Mouse (Mus musculus): Measurements from ENCODE around the gene Flt1. TPM values are rescaled to one million over a fixed set of nuclear protein-coding genes. Genes with fewer than 3 reads are reported as not detected.

Gene Flt1
- total RNA-seq, 2 experiments from 2014 or later = not detected

DNA sequence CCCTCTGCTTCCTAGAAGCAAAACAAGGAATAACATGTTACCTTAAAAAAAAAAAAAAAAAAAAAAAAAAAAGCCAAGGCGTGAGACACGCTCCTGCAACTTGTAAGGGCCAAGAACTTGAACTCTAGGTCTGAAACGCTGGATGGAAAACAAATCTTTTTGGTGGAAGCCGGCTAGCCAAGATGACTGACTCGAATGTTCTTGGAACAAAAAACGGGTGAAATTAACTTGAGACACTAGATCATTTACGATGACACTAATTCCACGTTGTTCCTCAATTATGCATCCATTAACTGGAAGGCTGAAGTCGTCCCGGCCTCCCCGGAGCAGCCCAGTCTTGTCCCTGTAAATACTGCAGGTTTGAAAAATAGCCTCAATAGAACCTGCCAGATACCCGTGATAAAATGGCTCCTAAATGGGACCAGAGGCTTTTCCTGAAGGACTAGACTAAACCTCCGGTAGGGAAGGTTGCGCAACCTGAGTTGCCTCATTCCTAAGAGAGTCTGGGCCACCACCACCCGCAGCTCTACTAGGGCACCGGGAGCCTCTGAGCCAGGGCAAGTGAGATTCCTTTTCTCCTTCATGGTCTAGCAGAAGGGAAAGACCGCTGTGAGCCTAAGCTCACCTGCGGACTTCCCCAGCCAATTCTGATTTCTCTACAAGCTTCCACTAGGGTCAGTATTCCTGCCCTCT is 1.0 kb upstream of the Flt1 start:
- no peak for ATAC-seq (replicated peaks; ENCODE audit: low FRiP score, low TSS enrichment, poor library complexity, severe bottlenecking)

DNA sequence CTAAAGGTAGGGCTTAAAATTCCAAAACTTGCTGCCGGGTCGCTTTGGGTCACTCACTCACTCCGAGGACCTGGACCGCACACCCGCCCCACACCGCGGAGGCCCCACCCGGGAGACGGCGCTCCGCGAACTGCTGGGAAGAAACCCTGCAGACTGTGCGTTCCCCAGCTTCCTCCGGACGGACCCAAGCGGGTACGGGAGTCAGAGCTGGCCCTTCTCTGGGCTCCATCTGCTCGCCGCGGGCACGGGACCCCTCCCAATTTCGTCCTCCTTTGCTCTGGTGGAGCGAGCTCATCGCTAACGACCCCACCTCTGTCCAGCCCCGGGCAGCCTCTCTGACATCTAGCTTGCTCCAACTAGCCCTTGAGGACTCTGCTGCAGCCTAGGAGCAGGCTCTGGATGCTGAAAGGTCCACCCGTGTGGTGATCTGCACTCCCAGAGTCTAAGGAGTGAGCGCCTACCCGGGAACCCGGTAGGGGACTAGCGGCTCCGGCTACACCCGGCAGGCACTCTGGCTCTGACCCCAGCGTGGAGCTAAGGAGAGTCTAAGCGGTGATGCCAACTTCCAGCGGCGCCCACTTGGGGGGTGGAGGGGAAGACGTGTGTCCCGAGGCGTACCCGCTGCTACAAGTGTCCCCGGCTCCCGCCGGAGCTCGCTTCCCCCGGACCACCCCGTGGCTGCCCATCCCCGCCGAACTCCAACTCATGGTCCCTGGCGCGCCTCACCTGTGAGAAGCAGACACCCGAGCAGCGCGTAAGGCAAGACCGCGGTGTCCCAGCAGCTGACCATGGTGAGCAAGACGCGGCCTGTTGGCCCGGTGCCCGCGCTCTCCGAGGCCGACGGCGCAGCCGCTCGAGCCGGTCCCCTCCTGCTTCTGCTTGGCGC is 623 bp downstream of the Flt1 start:
- 0 out of 2 replicates have a peak, but pooled peaks have one; percentile 19 for ATAC-seq (replicated peaks; ENCODE audit: low FRiP score, low TSS enrichment, poor library complexity, severe bottlenecking)

- no peak for ATAC-seq (replicated peaks; ENCODE audit: low FRiP score, low TSS enrichment, poor library complexity, severe bottlenecking)
These were observed 1.4 kb downstream of the Flt1 start for GRCm38 (mm10) chr5:147724391-147724790.

GRCm38 (mm10) chr5:147723811-147724210 is 2.0 kb downstream of the Flt1 start:
- ATAC-seq (replicated peaks; ENCODE audit: low FRiP score, low TSS enrichment, poor library complexity, severe bottlenecking) = no peak

DNA sequence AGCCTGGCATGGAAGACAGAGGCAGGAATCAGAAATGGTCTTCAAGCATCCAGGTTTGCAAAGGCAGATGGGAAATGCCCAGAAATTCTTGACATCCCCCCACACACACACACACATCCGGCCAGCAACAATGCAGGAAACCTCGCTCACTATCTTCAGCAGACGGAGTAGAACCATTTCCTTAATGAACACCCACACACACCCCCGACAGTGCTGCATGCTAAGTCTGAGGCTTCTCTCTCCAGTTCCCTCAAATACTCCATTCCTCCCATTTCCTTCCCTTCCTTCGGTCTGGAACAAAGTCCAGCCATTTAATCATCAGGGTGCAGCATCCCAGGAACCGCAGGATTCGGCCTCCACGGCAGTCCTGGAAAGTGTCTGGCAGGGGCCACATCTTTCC is 4.4 kb downstream of the Flt1 start:
- ATAC-seq (replicated peaks; ENCODE audit: low FRiP score, low TSS enrichment, poor library complexity, severe bottlenecking) = peak; percentile 58; the same call in 1 of the 2 replicates

DNA sequence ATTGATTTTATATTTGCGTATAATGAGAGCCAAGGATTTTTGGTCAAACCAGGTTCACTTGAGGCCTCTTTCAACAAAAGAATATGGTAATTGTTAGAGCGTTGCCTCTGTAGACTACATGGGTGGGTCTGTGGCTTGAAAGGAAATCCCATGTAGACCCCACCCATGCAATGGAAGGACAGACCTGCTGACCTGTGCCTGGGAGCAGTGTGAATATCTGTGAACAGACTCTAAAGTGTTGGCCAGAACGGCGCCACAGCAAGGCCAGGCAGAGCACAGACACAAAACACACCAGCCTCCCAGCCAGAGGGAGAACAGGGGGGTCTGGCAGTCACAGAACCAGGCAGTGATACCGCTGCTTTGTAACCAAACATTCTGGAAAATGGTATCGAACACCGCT is 7.5 kb downstream of the Flt1 start:
- no peak for ATAC-seq (replicated peaks; ENCODE audit: low FRiP score, low TSS enrichment, poor library complexity, severe bottlenecking)

DNA sequence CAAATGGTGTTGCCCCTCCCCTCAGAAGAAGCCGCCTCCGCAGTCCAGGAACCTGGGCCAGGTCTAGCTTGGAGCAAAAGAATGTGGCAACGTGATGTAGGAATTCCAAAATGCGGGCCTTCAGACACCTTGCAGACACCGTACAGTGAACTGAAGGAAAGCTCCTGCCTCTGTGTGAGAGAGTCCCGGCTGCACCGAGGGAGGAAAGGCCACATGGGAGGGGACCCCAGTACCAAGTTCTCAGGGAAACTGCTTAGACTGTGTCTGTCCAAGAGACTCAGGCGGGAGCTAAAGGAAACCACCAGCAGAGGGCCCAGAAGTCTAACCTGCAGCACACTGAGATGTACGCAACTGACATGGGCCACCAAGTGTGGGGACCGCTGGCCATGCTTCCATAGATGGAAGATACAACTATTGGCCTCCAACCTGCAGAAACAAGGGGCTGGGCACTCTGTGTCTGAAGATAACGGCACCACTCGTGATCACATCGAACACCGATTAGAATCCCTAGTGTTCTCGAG is 9.1 kb downstream of the Flt1 start:
- ATAC-seq (replicated peaks; ENCODE audit: low FRiP score, low TSS enrichment, poor library complexity, severe bottlenecking) = no peak

DNA sequence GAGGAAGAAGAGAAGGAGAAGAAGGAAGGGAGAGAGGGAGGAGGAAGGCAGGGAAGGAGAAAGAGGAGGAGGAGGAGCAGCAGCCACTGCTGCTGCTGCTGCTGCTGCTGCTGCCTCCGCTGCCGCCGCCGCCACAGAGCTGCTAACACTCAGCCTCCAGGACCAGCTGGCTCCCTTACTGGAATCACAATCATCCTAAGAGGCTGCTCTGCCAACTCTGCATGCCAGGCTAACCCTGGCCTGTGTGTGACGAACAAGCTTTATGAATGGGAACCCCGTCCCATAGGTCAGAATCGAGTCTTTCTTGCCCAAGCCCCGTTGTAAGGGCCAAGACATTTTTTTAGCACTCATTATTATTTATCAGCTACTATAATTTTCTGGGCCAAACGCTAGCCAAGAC is 9.5 kb downstream of the Flt1 start:
- no peak for ATAC-seq (replicated peaks; ENCODE audit: low FRiP score, low TSS enrichment, poor library complexity, severe bottlenecking)

DNA sequence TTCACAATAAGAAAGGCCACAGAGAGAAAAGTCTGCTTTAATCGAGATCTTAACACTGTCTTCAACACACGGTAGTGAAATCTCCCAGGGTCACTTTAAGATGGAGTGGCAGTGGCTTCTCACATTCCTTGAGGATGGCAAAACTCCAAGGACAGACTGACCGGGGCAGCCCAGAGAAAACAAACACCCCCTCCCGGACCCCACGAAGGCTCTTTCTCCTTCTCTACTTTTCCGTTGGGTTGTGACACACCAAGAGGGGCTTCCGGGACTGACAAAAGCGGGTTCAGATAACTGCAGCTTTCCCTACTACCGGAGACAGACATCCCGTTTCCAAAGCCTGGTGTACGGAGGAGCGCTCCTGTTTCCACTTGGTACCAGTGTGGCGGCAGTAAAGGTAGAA is 10.4 kb downstream of the Flt1 start:
- ATAC-seq (replicated peaks; ENCODE audit: low FRiP score, low TSS enrichment, poor library complexity, severe bottlenecking) = no peak

DNA sequence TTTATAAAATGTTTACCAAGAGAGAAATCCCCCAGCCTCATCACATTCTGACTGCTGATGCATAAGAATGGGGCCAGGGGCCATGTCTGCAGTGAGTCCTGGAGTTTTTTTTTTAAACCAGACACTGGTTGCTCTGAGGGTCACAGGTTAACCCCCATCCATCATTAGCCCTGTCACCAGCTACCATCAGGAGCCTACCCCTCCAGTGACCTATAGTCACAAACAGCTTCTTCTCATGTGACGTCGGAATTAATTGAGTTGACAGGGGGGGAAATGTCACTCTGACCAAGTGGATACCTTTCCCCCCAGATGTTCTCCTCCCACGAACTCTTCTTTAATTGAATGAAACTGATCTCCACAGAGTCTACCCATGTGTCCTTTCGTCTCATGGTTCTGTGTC is 17.3 kb downstream of the Flt1 start:
- ATAC-seq (replicated peaks; ENCODE audit: low FRiP score, low TSS enrichment, poor library complexity, severe bottlenecking) = no peak

DNA sequence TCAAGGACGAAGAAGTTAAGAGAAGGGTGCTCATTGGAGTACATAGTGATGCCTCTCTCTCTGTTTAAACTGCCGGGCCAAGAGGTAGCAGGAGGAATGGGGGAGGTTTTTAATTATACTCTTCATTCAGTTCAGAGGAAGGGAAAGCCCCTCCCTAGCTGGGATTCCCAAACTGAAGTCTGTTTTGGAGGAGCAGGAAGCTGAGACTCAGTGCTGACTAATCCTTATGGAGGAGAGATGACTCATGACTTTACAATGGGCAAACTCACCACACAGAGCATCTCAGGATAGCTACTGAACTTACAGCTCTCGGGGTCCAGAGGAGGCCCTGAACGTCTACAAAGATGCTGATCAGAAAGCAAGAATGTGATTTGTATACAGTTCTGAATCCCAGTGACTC is 18.3 kb downstream of the Flt1 start:
- no peak for ATAC-seq (replicated peaks; ENCODE audit: low FRiP score, low TSS enrichment, poor library complexity, severe bottlenecking)

GRCm38 (mm10) chr5:147704890-147705289 is 20.9 kb downstream of the Flt1 start:
- ATAC-seq (replicated peaks; ENCODE audit: low FRiP score, low TSS enrichment, poor library complexity, severe bottlenecking) = no peak

GRCm38 (mm10) chr5:147702423-147702822 is 23.4 kb downstream of the Flt1 start:
- no peak for ATAC-seq (replicated peaks; ENCODE audit: low FRiP score, low TSS enrichment, poor library complexity, severe bottlenecking)

DNA sequence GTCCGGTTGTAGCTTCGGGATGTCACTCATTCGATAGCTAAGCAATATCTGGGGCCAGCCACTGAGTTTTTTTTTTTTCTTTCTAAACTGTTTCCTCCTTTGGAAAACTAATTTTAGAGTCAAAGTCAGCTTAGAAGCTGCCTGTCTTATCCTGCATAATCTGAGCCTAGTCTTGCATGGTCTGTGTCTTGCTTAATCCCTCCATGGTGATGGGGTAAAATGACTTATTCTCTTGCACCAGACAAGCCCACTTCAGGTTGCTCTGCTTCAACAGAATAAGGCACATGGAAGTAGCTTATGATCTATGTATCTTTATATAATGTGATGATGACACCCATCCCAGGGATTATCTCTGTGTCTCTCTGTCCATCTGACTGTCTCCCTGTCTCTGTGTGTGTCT is 24.8 kb downstream of the Flt1 start:
- ATAC-seq (replicated peaks; ENCODE audit: low FRiP score, low TSS enrichment, poor library complexity, severe bottlenecking) = no peak

- ATAC-seq (replicated peaks; ENCODE audit: low FRiP score, low TSS enrichment, poor library complexity, severe bottlenecking) = peak; percentile 68; the same call in 1 of the 2 replicates
These were observed 27.8 kb downstream of the Flt1 start for GRCm38 (mm10) chr5:147698044-147698443.

DNA sequence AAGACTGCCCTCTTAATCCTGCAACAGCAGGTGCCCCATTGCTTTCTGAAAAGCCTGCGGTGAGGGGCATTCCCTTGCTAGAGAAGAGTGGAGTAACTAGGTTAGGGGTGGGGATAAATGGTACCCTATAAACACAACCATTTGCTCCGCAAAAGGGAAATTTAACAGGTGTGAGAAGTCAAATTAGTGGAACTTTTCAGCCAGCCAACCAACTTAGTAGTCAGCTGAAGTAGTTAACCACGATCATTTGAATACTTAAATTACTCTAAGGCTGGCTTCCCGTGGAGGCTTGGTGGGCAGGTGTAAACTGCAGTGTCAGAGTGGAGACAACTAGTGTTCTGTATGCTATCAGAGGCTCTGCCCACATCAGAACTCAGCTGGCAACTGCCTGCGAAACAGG is 28.6 kb downstream of the Flt1 start:
- no peak for ATAC-seq (replicated peaks; ENCODE audit: low FRiP score, low TSS enrichment, poor library complexity, severe bottlenecking)

- no peak for ATAC-seq (replicated peaks; ENCODE audit: low FRiP score, low TSS enrichment, poor library complexity, severe bottlenecking)
These were observed 33.2 kb downstream of the Flt1 start for GRCm38 (mm10) chr5:147692622-147693021.

DNA sequence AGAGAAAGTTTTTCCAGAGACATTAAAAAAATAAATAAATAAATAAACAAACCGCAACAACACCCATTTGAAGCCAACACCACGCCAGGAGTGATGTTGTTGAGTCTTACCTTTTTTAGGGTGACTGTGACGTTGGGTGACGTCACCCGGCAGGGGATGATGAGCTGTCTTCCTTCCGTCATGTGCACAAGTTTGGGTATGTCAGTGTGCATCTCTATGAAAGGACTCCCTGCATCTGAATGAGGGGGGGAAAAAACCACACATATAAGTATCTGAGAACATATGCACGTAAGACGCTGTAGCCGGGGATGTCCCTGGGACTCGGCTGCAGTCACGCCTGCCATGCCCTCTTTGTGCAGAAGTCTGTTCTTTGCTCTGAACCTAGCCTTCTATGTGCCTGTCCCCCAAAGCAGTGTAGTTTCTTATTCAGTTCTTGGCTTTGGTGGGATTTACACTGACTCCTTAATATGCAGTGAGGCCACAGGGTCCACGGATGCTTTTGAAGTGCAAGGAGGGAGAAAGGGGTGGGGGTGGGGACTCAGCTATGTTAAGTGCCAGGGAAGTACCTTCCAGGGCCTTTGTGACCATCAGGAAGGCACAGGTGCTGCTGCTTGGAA is 42.0 kb downstream of the Flt1 start:
- ATAC-seq (replicated peaks; ENCODE audit: low FRiP score, low TSS enrichment, poor library complexity, severe bottlenecking) = no peak

DNA sequence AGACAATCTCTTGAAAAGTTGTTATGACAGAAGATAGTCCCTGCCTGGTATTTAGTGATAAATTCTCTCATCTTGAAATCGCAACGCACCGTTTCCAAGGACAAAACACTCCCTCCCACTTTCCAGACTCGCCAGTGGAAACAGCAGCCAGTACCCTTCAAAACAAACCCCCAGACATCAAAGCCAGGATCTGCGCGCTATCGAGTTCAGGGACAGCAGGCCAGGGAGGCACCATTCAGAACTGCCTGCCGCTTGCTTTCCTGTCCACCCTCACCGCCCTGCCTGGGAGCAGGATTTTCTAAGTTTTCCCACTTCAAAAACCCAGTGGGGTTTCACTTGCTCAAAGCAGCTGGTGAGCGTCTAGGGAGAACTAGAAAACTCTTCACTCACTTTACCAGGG is 44.6 kb downstream of the Flt1 start:
- no peak for ATAC-seq (replicated peaks; ENCODE audit: low FRiP score, low TSS enrichment, poor library complexity, severe bottlenecking)

GRCm38 (mm10) chr5:147680711-147681110 is 45.1 kb downstream of the Flt1 start:
- no peak for ATAC-seq (replicated peaks; ENCODE audit: low FRiP score, low TSS enrichment, poor library complexity, severe bottlenecking)
